Mouse (Mus musculus) ovary, postnatal 36 days (tissue): Measurements from ENCODE around the gene Asb10.

Experiments
- DNase-seq: peaks from one replicate; pipeline ENCODE4 v3.0.0; 2022; ENCODE audit warnings: low spot score, mixed read lengths

Asb10 gene

GRCm38 (mm10) chr5:24490413-24490920 lies 50.3 kb downstream of the Asb10 start:
- no peak for DNase-seq

GRCm38 (mm10) chr5:24486738-24487137 lies 54.0 kb downstream of the Asb10 start:
- no peak for DNase-seq

GRCm38 (mm10) chr5:24486097-24486496 lies 54.7 kb downstream of the Asb10 start:
- DNase-seq, result peak; percentile 81

- DNase-seq, result no peak
Observed at GRCm38 (mm10) chr5:24484963-24485362, 55.8 kb downstream of the Asb10 start.

- DNase-seq, result peak; percentile 66
Observed at GRCm38 (mm10) chr5:24483326-24483725, 57.5 kb downstream of the Asb10 start.
